Mouse (Mus musculus) layer of hippocampus, postnatal 14 days (tissue): ENCODE measurements around the gene Nudcd3. TPM values are rescaled to one million over a fixed set of nuclear protein-coding genes. Genes with fewer than 3 reads are reported as not detected.

ENCODE experiments used
- DNase-seq, 2 experiments: peaks; one replicate each; pipeline ENCODE4 v3.0.0; 2021 to 2022; ENCODE audit warnings: low spot score in 2 of 2, mixed read lengths in 1 of 2
- total RNA-seq, 2 experiments: library from RNA; stranded (reverse); gene quantifications; 2 replicates each; pipeline ENCODE4 v1.2.3; 2021

Gene Nudcd3
- total RNA-seq, 2 experiments from 2014 or later: 116 to 122 TPM

DNA sequence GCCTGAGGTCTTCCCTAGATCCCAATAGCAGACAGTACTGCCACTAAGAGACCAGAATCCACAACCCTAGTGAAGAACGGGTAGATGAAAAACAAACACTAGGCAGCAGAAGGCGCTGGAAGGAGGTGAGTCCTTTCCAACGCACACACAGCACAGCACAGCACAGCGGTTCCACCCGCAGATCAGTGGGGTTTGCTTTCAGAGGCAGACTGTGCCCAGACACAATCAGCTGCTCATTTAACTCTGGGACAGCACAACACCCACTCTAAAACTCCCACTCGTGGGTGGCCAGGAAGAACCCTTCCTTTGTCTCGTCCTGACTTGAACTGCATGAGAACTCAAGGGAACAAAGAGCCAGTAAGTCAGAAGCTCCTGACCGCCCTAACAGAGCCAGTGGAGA lies 21.0 kb downstream of the Nudcd3 start:
- peak in 1 of 2 experiments; percentile 32 for DNase-seq

DNA sequence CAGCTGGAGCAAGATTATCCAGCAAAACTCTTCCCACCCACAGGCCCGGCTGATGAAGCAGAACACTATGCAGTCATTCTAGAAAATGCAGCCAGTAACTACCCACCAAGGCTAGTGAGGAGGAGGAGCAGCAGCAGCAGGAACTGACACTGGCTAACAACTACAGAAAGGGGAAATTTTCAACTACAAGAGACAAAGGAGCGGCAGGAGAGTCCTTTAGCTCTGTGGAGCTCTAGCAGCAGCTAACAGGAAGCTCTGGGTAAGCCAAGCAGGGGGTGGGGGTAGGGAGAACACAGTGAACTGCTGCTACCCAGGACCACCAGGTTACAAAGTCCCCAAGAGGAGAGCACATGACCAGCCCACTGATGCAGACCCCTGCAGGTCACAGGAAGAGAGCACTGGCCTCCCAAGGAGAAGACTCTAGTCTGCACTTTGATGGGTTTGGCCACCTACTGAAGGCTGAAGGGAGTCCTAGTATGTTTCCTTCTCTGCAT lies 21.5 kb downstream of the Nudcd3 start:
- DNase-seq: no peak

DNA sequence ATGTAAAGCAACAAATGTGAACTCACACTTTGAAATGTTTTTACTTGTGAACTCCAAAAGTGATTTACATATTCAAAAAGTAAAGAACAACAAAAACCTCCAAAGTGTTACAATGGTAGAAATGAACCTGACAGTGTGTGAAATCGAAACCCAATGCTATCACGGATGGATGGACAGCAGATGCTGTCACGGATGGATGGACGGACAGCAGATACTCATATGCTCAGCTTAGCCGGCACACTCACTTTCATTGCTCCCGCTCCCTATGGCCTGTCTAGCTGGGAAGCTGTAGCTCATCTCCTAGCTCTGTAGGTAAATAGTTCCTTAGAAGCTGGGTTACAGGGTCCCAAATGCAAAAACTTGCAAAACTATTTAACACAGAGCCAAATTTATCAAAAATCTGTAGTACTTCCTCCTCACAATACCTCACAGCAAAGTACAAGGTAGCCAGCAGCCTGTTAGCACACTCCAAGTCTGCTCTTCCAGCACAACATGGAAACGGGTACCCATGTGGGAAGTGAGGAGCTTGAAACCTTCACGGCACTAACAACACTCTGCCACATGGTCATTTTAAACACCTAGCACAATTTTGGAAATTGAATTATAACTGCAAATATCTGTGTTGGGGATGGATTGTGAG lies 22.3 kb downstream of the Nudcd3 start:
- DNase-seq: no peak

DNA sequence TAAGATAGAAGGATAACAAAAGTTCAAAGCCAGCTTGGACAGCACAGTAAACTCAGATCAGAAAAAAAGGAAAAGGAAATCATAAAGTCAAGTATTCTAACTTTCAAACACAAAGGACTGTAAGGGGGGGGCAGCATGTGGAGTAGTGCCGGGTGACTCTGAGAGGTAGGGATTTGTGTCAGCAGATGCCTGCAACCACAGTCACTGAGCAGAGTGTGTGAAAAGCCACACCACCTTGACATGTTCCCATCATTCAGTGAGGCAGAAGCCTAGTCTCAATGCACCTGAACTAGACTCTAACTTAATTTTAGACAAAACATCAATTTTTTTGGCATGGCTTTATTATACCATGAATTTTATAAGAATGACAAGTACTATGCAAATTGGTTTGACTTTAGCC lies 24.7 kb downstream of the Nudcd3 start:
- DNase-seq: no peak

DNA sequence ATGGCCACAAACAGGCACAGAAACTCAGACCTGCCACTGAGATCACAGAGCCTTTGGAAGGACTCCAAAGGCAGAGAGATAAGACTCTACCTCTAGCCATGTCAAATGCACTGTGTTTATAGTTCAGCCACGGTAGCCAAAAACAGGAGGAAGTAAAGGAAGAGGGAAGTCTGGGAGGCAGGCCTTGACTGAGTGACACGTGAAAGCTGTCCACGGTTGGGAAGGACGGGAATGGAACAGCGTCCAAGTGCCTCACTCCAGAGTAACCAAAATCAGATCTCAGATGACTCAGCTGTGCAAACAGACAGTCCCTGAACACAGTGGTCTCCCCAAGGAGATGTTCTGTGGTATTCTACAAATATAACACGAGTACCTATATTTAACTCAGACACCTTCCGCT lies 25.5 kb downstream of the Nudcd3 start:
- DNase-seq: no peak

DNA sequence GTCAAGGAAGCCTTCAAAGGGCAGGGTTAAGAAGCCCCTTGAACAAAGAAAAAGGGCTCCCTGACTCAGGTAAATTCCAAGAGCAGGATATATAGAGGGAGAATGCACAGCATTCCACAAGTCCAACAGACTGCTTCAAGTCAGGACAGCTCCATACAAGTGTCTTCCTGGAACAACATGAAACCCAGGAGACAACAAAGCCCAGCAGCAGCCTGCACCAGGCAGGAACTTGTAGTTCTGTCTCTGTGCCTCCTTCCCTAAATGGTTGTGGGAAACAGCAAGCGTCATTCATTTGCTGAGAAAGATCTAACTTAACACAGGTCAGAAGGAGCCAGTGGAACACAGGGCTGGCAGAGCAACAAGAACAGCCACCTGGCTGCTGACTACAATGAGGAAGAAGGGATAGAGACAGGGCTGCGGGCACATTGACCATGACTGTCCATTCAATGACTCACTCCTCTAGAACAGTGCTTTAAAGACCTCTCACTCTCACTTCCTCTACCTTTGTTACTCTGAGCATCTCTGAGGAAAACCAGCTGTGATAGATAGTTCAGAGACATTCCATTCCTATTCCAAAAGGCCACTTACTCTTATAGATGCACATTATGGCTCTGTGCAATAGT lies 31.1 kb downstream of the Nudcd3 start:
- no peak for DNase-seq

DNA sequence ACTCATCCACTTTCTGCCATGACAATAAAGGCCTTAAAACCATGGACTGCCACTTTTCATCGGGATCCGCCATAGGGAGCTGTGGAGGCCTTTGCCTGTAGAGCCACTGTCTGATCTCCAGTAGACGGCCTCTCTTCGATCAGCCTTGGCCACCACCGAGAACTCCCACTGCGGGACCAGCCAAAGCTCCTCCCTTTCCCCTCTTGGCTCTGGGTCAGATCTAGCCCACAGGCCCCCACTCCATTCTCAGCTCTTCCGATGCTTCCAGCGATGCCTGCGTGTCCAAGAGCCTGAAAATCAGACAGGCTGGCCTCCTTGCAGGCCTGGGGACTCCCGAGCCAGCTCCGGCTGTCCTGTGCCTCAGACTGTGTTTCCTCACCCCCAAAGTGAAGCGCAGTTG lies 33.9 kb downstream of the Nudcd3 start:
- DNase-seq: no peak

DNA sequence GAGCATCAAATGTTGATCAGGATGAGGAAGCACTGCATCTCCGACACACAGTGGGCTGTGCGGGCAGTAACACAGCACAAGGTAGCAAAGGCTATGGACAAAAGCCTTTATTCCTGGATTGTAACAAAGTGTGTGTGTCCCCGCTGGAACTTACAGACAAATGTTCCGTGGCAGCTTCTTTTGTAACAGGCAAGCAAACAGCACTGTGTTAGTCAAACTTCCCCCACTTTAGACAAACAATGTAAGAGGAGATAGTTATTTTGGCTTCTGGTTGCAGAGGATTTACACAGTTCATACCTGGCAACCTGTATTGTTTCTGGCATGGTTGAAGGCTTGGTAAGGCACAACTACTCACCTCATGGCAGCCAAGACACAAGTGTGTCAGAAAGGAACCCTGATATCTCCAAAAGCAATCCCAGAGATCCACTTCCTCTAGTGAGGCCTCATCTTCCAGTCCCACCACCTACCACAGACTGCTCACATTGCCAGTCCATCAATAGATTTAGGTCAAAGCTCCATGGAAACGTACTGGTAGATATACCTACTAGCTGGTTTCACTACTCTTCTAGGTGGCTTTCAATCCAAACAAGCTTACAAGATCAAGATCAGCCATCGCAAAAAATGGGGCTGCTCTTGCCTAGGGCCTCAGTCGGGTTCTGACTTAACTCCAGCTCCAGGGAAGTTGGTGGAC lies 34.7 kb downstream of the Nudcd3 start:
- DNase-seq: no peak

DNA sequence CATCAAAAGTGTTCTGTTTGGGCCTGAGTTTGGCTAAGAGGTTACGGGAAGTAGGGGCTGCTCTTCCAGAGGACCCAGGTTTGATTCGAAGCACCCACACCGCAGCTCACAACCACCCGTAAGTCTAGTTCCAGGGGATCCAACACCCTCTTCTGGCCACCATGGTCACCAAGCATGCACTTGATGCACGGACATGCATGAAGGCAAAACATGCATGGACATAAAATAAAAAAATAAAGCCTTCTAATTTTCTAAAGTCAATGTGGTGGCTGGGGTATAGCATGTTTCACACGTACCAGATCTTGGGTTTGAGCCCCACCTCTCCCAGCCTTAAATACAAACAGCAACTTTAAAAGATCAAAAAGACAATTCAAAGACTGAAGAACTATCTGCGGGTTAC lies 35.4 kb downstream of the Nudcd3 start:
- no peak for DNase-seq

DNA sequence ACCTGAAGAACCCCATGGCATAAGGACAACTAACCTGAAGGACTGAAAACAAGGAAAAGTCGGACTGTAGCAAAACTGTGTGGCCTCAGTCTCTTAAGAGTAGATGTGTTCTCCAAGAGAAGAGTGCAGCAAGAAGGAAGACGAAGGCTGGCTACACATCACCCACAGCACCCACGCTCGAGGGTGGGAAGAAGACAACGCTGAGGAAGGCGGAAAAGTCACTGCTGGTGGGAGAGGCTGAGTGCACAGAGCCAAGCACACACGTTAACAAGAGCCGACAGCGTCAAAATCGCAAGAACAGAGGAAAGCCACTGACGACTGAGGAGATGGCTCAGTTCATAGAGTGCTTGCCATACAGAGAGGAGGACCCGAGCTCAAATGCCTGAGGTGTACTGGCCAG lies 36.5 kb downstream of the Nudcd3 start:
- no peak for DNase-seq

DNA sequence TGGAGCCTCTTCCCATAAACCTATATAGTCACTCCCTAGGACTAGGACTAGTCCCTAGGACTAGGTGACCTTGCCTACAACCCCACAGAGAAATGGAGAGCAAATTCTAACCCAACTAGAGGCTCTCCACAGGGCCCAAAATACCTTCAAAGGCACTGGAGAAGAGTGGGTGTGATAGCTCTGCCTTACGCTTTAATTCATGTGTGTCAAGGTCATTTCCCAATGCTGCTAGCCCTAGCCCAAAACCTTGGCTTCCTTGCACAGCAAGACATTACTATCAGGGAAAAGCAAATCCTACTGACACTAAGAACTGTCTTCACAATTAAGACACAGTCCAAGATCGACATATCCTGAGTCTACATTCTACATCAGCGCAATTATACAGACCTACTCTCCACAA lies 37.2 kb downstream of the Nudcd3 start:
- no peak for DNase-seq

DNA sequence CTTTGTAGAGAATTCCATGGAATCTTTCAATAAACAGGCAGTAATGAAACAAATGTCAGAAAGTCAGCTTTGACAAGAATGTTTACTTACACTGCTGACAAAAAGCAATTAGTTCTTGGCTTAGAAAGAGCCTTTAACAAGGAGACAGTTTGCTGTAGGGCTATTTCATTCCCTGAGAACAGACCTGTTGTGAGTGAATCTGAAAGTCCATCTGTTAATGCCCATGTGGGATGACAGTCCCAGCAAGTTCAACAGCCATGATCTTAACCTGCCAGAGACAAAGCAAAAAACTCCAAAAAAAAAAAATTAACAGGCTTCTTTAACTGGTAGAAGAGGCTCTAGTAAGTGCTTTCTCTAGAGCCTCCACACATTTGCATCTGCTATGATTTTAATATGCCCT lies 38.7 kb downstream of the Nudcd3 start:
- no peak for DNase-seq

DNA sequence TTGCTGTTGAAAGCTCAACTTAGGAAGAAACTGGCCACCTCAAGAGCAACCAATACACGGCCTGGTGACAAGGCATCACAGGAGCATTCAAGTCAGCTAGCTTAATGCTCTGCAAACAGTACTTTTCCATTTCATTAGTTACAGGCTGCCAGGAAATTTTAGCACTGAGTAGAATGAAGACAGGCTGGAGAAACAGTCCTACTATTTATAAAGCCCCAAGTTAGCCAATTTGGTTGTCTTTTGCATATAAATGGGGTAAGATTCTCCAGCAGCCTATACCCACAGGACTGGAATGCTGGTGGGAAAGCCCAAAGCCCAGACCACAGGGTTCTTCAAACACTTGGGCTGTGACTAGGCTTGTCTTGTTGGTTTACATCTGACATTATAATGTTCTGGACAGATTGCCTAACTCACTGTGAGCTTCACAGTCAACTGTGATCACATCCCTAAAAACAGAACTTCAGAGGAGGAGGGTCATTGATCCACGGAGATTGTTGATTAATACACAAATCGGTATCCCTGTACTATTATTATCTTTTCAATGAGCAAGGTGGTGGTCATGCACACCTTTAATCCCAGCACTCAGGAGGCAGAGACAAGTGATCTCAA lies 39.4 kb downstream of the Nudcd3 start:
- DNase-seq: no peak

DNA sequence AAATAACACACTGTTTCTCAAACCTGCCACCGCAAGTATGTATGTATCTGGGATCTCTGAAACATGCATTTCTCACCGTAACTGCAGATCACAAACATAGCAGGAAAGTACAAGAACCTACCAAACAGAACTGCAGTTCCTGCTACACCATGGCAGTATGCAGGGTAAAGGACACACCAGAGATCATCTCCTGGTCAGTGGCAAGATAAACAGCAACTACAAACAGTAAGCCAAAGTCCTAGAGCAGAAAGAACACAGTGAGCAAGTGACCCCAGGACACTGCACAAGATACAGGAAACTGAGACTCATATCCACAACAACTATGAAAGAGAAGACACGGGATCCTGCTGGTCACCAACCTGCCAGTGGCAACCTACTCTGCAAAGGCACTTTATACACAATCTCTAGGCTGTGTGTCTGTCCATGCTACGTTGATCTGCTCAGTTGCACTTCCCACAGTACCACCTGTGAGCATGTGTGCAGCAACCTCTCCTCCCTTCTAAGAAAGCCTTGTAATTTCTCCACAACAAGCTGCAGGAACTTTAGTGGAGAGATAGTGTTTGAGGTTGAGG lies 40.4 kb downstream of the Nudcd3 start:
- DNase-seq: no peak

DNA sequence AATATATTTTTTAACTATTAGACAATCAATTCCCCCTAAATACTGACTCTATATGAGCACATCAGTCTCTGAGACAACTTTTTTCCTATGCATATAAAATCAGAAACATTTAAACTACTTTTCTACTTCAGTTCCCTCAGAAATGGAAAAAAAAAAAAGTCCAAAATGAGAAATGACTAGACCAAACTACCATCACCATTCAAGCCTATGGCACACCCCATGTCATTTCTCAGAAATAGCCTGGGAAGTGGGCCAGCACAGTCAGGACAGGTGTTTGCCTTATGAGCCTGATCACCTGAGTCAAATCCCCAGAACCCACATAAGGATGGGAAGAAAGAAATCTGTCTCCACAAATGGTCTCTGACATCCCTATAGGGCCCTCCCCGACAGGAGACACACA lies 41.7 kb downstream of the Nudcd3 start:
- no peak for DNase-seq

DNA sequence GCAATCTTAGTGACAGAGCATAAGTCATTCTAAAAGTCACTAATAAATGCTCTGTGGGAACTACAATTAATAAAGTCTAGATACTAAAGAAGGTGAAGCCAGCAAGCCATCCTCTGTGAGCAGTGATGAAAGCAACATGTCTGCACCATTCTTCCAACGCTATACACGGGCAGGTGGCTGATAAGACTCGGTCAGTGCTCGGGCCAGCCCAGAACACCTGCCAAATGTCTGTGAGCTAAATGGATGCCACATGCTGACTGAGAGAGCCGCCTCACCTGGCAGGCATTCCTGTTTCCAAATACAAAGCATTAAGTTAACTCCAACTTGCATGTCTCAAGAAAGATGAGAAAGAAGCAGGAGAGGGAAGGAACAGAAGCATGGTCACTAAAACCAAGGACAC lies 43.1 kb downstream of the Nudcd3 start:
- DNase-seq: no peak

DNA sequence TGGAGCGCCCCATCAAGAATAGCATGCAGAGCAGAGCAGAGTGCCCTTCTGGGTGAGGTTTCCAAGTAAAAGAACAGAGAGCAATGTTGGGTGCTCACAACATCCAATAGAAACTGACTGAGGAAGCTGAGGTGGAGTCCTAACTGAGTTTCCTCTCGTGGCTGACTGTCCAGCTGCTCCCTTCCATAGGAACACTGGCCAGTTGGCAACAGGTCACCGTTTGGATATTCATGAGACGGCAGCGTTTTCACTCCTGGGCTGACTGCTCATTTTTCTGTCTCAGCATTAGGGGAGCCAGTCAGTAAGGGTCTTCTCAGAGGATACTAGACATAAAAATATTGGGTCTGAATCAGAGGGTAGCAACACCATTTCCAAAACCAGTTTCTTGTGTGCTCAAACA lies 43.6 kb downstream of the Nudcd3 start:
- no peak for DNase-seq

DNA sequence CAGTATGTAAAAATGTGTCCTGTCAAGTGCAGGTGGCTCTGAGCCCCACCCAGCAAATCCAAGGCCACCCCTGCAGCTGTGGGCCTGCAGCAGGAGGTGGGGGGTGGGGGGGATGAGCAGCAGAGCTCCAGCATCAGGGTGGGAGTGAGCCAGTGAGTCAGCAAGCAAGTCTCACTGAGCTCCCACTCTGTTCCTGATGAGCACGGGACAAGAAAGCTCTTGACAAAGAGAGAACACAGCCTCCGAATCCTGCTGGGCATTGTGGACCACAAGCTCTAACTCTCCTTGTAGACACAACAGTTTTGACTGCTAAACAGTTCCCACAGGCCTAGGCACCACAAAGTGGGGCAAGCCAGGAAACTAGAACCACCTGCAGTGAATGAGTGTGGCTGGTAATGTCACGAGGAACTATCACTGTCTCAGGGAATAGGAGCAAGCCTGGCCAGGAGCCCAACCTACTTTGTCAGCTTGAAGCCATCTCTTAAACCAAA lies 46.0 kb downstream of the Nudcd3 start:
- no peak for DNase-seq

DNA sequence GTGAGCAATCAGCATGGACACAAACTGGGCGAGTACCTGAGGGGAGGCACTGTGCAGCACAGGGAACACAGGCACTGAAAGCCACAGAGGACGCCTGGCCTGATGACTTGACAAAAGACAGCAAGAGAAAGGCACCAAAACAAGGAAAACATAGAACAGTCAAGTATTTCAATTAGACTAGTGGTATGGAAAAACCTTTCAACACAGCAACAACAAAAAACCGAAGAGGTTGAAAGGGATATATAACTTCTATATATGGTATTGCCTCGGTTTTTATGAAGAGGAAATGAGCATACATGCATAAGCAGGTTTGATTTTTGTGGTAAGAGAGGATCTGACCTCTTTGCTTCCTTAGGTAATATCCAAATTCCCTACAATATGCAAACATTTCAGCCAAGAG lies 47.4 kb downstream of the Nudcd3 start:
- no peak for DNase-seq

DNA sequence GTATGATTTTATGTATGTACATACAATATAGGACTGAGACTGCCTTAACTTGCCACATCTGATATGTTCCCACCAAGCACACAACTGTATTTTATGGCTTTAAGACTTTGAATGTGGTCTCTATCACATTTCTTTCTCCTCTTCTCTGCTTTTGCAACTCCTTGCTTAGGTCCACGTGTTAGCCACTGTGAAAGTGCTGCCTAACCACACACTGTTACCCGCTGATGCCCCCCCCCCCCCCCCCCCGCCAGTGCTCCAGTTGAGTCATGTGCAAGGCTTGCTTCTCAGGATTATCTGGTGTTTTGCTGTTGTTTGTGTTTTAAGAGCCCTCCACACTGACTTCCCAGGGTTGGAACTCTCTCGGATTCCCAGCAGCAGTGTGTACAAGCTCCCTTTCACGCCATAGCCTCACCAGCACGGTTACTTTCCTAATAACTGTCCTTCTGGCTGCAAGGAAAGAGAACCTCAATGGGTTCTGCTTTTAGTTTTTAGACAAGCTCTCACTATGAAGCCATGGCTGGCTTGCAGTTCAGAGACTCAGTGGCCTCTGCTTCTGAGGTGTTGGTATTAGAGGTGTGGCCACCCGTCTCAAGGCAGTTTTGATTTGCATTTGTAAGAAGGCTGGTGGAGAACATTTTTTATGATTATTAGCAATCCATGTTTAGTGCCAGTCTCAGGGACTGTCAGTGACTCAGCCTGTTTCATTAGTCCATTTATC lies 61.8 kb downstream of the Nudcd3 start:
- no peak for DNase-seq

DNA sequence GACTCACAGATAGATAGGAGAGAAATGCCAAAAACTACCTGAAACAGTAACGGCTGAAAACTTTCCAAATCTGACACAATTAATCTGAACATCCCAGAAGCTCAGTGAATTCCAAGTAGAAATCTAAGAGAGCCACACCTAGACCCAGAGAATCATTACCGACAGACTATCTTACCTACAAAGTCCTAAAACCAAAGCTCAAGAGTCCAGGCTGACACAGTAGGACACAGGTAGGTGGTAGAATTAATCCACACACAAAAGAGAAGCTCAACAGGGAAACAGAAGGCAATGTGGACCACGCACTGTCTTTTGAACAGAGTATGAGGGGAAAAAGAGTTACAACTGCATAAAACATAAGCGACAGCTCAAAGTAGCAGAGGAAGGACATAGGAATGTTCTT lies 67.3 kb downstream of the Nudcd3 start:
- no peak for DNase-seq
